13 mouse cellular contexts compared by ENCODE assay signal in genomic region chr13:44583614-44584013, GRCm38 (mm10).
"Had no signal": no experiment of that assay in that cellular context is flagged by ENCODE, and none has a peak within 500 bp of the region (broad histone marks: within the 10 kb centered on the region; RNA-seq: fewer than 3 reads in every experiment).

No protein-coding gene starts in this region.

- H3K4me3 ChIP-seq: layer of hippocampus, adult 2 months; limb, embryonic 13.5 days; midbrain, embryonic 15.5 days had no signal

- ATAC-seq: midbrain, embryonic 15.5 days had no signal

- H3K36me3 ChIP-seq: limb, embryonic 13.5 days; midbrain, embryonic 15.5 days had no signal

- H3K27ac ChIP-seq: kidney, postnatal 0 days; layer of hippocampus, adult 2 months; limb, embryonic 13.5 days; liver, embryonic 14.5 days; stomach, postnatal 0 days had no signal

- H3K27me3 ChIP-seq: limb, embryonic 13.5 days; midbrain, embryonic 15.5 days had no signal

- DNase-seq: kidney, adult 9 months; kidney, postnatal 36 days; lung, adult 18-20 months; lung, postnatal 36 days; right cerebral cortex, adult 18-20 months; right cerebral cortex, postnatal 25 days; thymus, postnatal 4 days had no signal

- H3K9me3 ChIP-seq: midbrain, embryonic 15.5 days had no signal

- H3K9ac ChIP-seq: limb, embryonic 13.5 days; liver, embryonic 14.5 days; midbrain, embryonic 15.5 days had no signal
